Mouse (Mus musculus): ENCODE results near the gene Tmed4.

The Tmed4 gene

GRCm38 (mm10) chr11:6274387-6275093 is at the start of gene Tmed4:
TSS of gene Tmed4 (minus strand) at chr11:6274870.
- peak; percentile 93 to 95 for DNase-seq (ENCODE audit: low spot score in 2 of 2)

- DNase-seq (ENCODE audit: low spot score in 2 of 2) = no peak
These were observed 48.7 kb upstream of the Tmed4 start for GRCm38 (mm10) chr11:6323348-6323747.

- no peak for DNase-seq (ENCODE audit: low spot score in 2 of 2)
These were observed 47.4 kb upstream of the Tmed4 start for GRCm38 (mm10) chr11:6322086-6322485.

- DNase-seq (ENCODE audit: low spot score in 2 of 2) = no peak
These were observed 44.7 kb upstream of the Tmed4 start for GRCm38 (mm10) chr11:6319374-6319773.

GRCm38 (mm10) chr11:6318559-6318958 is 43.9 kb upstream of the Tmed4 start:
- no peak for DNase-seq (ENCODE audit: low spot score in 2 of 2)

- no peak for DNase-seq (ENCODE audit: low spot score in 2 of 2)
These were observed 42.2 kb upstream of the Tmed4 start for GRCm38 (mm10) chr11:6316821-6317220.

GRCm38 (mm10) chr11:6313874-6314406 is 39.3 kb upstream of the Tmed4 start:
- no peak for DNase-seq (ENCODE audit: low spot score in 2 of 2)

GRCm38 (mm10) chr11:6308181-6308580 is 33.5 kb upstream of the Tmed4 start:
- no peak for DNase-seq (ENCODE audit: low spot score in 2 of 2)

- DNase-seq (ENCODE audit: low spot score in 2 of 2) = no peak
These were observed 31.3 kb upstream of the Tmed4 start for GRCm38 (mm10) chr11:6305943-6306430.

- no peak for DNase-seq (ENCODE audit: low spot score in 2 of 2)
These were observed 28.1 kb upstream of the Tmed4 start for GRCm38 (mm10) chr11:6302793-6303192.

- DNase-seq (ENCODE audit: low spot score in 2 of 2) = no peak
These were observed 24.8 kb upstream of the Tmed4 start for GRCm38 (mm10) chr11:6299435-6299834.

GRCm38 (mm10) chr11:6296077-6296476 is 21.4 kb upstream of the Tmed4 start:
- no peak for DNase-seq (ENCODE audit: low spot score in 2 of 2)

GRCm38 (mm10) chr11:6294632-6295031 is 20.0 kb upstream of the Tmed4 start:
- DNase-seq (ENCODE audit: low spot score in 2 of 2) = no peak

GRCm38 (mm10) chr11:6293601-6294000 is 18.9 kb upstream of the Tmed4 start:
- DNase-seq (ENCODE audit: low spot score in 2 of 2) = no peak

- no peak for DNase-seq (ENCODE audit: low spot score in 2 of 2)
These were observed 18.3 kb upstream of the Tmed4 start for GRCm38 (mm10) chr11:6292988-6293349.

- peak; percentile 15 to 85 for DNase-seq (ENCODE audit: low spot score in 2 of 2)
These were observed 17.7 kb upstream of the Tmed4 start for GRCm38 (mm10) chr11:6292116-6292987.

- DNase-seq (ENCODE audit: low spot score in 2 of 2) = peak; percentile 96 to 99
These were observed 16.9 kb upstream of the Tmed4 start, which contains the start of gene Ogdh for GRCm38 (mm10) chr11:6291401-6292115. TSS of gene Ogdh (plus strand) at chr11:6291633.

- no peak for DNase-seq (ENCODE audit: low spot score in 2 of 2)
These were observed 16.2 kb upstream of the Tmed4 start for GRCm38 (mm10) chr11:6290883-6291282.

- no peak for DNase-seq (ENCODE audit: low spot score in 2 of 2)
These were observed 15.5 kb upstream of the Tmed4 start for GRCm38 (mm10) chr11:6290138-6290537.

GRCm38 (mm10) chr11:6282940-6283339 is 8.3 kb upstream of the Tmed4 start:
- DNase-seq (ENCODE audit: low spot score in 2 of 2) = no peak

GRCm38 (mm10) chr11:6276466-6276865 is 1.8 kb upstream of the Tmed4 start:
- DNase-seq (ENCODE audit: low spot score in 2 of 2) = no peak

GRCm38 (mm10) chr11:6275094-6275484 is 419 bp upstream of the Tmed4 start:
- DNase-seq (ENCODE audit: low spot score in 2 of 2) = no peak

All from urinary bladder, adult 18-20 months (tissue).